Mouse (Mus musculus): ENCODE measurements at regions not wholly inside any gene's neighbourhood (a gene's known extent, or its start where the extent isn't known, plus 50 kb on each side); places are given as distances from the start of the nearest gene placed in this dataset.

GRCm38 (mm10) chr13:63699624-63700023 lies 115.4 kb upstream of the Ercc6l2 start:
- DNase-seq (ENCODE audit: low read depth, low spot score): no peak

GRCm38 (mm10) chr13:63700747-63701146 lies 114.3 kb upstream of the Ercc6l2 start:
- DNase-seq (ENCODE audit: low read depth, low spot score): no peak

GRCm38 (mm10) chr13:63701199-63702175 lies 113.6 kb upstream of the Ercc6l2 start:
- DNase-seq (ENCODE audit: low read depth, low spot score): no peak

DNA sequence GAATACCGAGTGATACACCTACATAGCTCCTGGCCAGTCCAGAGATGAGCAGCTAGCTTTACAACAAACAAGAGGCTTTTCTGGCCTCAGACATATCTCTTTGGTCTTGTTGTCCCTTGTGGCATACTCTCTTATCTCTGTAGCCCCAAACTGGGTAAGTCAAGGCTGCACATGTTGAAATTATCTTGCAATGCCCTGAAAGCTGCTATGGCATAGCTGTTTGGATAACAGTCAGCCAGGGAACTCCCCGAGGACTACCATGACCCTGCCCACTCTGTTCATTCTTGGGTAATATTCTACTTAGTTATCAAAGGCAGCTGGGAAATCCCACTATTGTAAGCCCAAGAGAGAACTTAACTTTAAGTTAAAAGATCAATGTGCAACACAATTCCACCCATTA lies 106.5 kb upstream of the Ercc6l2 start:
- DNase-seq (ENCODE audit: low read depth, low spot score): no peak

DNA sequence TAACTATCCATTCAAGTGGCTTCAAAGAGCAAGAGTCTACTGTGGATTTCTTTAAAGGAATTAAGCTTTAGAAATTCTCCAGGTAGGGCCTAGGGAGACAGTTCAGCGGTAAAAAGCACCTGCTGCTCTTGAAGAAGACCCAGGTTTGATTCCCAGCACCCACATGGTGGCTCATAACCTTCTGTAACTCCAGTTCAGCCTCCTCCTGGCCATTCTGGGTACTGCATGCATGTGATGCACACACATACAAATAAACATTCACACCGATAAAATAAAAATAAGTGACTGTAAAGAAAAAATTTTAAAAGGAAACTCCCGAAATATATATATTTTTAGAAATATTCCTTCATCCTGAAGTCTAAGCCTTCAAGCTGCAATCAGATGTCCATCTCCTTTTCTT lies 101.9 kb upstream of the Ercc6l2 start:
- DNase-seq (ENCODE audit: low read depth, low spot score): no peak

GRCm38 (mm10) chr13:63716498-63716897 lies 98.5 kb upstream of the Ercc6l2 start:
- no peak for DNase-seq (ENCODE audit: low read depth, low spot score)

DNA sequence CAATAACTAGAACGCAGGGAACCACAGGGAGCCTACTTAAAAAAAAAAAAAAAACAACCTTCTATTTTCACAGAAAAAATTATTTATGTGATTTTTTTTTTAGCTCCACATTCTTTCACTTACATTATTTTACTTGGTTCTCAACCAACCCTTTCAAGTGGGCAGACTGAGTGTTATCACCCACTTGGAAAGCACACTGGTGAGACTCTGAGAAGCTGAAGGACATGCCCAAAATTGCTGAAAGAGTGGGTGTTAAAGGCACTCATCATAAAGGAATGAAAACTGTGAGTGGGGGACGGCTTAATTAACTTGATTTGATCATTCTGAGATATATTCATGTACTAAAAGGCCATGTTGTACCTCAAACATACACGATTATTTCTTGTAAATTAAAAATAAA lies 97.8 kb upstream of the Ercc6l2 start:
- no peak for DNase-seq (ENCODE audit: low read depth, low spot score)

DNA sequence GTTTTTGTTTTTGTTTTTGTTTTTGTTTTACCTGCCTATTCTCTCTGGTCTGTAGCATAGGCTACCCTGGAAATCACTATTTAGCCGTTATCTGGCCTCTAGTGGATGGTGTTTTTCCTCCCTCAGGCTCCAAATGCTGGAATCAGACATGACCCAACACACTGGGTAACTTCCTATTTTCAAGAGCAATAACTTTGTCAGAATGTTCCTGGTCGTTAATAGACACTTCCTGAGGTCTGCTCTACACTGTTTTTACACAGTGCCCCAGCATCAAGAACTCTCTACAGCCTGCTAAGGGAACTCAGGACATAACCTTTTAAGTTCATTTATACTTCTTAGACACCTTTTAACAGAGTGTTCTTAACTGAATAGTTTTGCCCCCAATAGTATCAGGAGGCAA lies 96.3 kb upstream of the Ercc6l2 start:
- DNase-seq (ENCODE audit: low read depth, low spot score): no peak

DNA sequence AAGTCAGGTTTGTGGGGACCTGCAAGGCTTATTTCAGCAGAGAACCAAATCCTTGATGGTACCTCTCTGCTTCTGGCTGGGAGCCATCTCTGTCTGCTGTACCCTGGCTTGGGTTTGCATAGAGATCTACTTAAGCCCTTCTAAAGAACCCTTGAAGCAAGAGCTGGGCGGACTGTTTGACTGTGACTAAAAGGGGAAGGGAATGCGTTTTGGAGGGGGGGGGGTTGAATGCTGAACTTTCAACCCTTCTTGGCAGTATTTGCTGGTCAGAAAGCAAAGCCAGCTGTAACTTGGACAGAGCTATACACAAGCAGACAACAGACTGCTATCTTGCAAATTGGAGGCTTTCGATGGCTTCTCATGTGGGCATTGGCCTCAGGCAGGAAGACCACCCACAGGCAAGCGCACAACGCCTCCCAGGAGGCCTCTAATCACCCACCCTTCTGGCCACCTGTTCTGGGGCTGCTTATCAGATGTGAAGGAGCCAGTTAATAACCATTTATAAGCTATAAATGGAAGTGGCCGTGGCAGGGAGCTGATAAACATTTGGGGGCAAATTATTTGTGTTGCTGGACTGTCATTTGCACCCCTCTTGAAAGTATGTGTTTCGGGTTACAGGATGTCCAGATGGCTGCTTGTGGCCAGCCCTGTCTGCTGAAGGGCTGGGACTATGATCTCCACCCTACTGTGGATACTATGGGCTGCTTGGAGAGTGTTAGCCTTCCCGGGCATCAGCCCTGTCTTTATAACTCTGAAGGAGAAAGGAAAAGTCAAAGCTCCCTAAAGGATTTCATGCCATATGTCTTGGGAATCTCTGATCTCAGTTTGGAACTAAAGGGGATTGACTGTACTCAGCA lies 95.5 kb upstream of the Ercc6l2 start:
- peak; percentile 8 for DNase-seq (ENCODE audit: low read depth, low spot score)

- no peak for DNase-seq (ENCODE audit: low read depth, low spot score)
Observed at GRCm38 (mm10) chr13:63720610-63721009, 94.4 kb upstream of the Ercc6l2 start.

GRCm38 (mm10) chr13:63721011-63721625 lies 93.9 kb upstream of the Ercc6l2 start:
- no peak for DNase-seq (ENCODE audit: low read depth, low spot score)

DNA sequence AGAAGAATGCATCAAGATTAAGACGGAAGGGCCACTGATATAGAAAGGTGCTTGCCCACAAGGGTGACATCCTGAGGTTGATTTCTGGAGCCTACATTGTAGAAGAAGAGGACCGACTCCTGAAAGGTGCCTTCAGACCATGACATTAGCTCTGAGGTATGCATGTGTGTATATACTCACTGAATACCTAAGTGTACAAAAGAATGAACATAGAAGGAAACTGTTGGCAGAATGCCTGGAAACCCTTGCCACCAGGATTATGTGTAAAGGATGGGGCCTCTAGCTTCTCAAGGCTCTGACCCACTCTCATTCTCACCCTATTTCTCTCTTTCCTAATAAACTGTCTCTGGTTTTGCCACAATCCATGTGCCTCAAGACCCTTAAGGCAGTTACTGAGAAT lies 90.7 kb upstream of the Ercc6l2 start:
- no peak for DNase-seq (ENCODE audit: low read depth, low spot score)

DNA sequence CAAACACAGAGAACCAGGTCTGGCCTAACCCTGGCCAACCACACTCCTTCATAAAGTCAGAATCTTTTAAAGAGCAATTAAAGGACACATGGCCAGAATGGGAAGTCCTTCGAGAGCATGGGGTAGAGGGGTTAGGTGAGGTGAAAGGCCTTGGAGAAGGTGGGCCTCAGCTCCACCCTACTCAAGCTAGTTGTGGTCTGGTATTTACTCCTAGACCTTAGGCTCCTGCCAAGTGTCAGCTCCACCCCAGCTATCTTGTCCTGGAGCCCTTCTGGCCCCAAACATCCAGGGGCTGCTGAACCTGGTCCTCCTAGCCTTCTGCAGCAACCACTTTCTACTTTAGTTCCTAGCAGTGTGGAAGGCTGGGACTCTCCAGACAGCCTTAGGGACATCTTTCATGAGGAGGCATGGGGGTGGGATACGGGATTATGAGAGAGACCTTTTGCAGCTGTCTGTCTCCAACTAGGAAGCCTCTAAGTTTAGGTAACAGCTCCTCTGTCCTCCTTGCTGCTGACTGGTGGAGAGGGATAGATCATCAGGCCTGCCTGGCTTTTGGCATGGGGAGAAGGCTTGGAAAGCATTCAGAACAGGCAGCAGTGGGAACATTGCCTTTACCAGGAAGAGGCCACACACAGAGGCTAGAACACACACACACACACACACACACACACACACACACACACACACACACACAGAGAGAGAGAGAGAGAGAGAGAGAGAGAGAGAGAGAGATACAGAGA lies 90.0 kb upstream of the Ercc6l2 start:
- DNase-seq (ENCODE audit: low read depth, low spot score): no peak

- no peak for DNase-seq (ENCODE audit: low read depth, low spot score)
Observed at GRCm38 (mm10) chr13:63726035-63726434, 89.0 kb upstream of the Ercc6l2 start.

- no peak for DNase-seq (ENCODE audit: low read depth, low spot score)
Observed at GRCm38 (mm10) chr13:63726509-63726908, 88.5 kb upstream of the Ercc6l2 start.

- DNase-seq (ENCODE audit: low read depth, low spot score): no peak
Observed at GRCm38 (mm10) chr13:63735739-63736138, 79.3 kb upstream of the Ercc6l2 start.

DNA sequence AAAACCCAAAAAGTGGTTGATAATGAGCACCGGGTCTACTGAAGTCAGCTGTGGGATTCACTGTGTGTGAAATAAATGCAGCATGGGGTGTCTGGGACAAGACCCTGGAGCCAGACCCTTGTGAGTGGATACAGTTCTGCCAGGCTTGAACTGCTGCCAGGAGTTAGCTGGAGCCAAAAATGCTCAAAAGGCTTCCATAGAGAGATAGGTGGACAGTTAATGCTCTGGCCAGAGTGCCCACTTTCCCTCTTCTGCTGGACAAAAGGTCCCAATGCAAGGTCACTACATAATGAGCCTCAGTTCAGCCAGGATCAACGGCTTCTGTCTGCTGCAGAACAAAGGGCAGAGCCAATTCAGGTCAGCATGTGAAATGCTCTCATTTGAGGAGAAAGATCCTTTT lies 73.2 kb upstream of the Ercc6l2 start:
- DNase-seq (ENCODE audit: low read depth, low spot score): peak; percentile 24

DNA sequence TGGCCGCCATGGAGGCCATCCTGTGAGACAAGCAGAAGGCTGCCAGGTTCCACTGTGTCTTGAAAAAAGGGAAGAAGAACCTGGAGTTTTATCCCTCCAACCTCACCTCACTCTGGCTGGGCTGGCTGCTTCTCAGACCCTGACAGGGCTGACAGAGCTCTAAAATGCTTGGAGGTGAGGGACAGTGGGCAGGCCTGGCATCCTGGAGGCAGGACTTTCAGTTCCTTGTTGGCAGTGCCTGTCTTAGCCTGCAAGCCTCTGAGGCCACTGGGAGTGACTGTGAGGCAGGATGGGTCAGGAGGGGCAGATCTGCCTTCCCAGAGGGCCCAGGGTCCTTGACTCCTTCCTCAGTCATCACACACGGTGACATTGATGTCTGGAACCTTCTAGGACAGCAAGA lies 66.3 kb upstream of the Ercc6l2 start:
- DNase-seq (ENCODE audit: low read depth, low spot score): no peak

DNA sequence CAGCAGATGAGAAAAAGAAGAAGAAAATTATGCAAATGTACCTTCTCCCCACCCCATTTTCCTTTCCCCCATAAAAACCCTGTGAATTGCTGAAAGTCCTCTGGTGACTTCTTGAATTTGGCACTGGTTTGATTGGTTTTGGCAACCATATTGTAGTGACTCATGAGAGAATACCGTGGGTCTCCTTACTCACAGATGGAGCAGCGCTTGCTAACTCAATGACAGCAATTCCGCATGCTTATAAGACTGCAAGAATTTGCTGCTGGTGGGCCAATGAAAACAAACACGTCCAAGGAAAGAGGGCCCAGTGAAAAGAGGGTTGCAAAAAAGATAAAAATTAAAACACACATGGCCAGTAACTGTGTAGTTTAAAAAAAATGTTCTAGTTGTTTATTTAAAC lies 65.0 kb upstream of the Ercc6l2 start:
- peak; percentile 1 for DNase-seq (ENCODE audit: low read depth, low spot score)

- no peak for DNase-seq (ENCODE audit: low read depth, low spot score)
Observed at GRCm38 (mm10) chr13:63751196-63751595, 63.8 kb upstream of the Ercc6l2 start.

DNA sequence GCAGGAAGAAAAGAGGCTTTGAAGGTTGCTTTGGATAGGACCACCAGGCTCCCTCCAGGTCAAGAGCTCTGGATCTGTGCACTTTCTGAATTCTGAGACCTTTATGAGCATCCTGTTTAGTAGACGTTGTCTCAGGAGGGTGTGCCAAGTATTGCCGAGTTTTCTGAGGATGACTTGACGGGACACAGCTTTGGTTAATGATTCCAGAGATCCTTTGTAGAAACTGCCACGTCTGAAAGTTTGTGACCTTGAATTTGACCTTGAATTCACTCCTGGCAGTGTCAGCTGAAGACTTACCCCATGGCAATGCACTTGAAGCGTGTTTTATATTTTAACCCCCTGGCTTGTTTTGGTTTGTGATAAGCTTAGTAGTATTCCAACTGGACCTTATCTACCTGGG lies 58.0 kb upstream of the Ercc6l2 start:
- DNase-seq (ENCODE audit: low read depth, low spot score): no peak

Measured in brain, embryonic 18.5 days (tissue).